Mouse (Mus musculus): ENCODE measurements around the gene Tcp10a.

DNA sequence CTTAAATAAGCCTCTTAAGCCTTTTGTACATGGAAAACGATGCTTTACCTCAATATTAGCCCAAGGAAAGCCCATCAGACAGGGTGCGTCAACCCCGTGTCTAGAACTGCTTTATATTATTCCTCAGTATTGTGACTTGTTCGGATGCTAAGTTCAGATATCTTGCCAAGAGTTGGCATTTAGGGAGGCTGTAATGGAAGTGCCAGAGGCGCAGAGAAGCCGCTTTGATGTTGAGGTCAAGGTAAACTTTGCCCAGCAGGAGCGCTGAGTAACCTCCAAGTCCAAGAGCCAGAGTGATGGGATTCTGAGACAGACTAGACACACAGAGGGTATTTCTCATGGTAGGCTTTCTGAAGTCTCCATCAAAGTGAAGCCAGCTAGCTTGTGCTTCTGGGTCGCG lies 45.2 kb upstream of the Tcp10a start:
- TF ChIP-seq GATA1 (IDR thresholded peaks at IDR 0.05; ENCODE audit: borderline replicate concordance, low read length) = no peak
- TF ChIP-seq FLI1 (IDR thresholded peaks at IDR 0.05; ENCODE audit: low read length) = no peak

Measured in megakaryocyte, embryonic 14.5 days (primary cell).